Mouse (Mus musculus): ENCODE results near the gene Klhdc7b.

DNA sequence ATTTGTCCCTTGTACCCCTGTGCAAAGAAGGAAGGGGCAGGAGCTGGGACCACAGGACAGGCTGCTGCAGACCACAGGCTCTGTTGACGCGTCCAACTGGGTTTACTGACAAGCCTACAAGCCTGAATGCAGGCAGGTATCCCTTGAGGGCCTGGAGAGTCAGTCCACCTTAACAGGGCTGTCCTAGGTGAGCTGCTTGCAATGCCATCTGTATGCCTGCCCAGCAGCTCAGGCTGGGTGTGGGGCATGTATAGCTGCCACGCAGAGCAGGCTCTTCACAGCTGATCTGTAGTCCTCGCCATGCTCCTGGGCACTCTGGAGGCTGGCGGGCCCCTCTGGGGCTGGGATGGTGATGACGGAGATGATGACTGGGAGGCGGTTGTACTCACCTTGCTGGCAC lies at the start of gene Klhdc7b:
- TF ChIP-seq POLR2A (IDR thresholded peaks at IDR 0.05; ENCODE audit: insufficient read length, low read depth) = no peak
- TF ChIP-seq CEBPB (IDR thresholded peaks at IDR 0.05; ENCODE audit: insufficient read depth, poor library complexity, severe bottlenecking) = no peak
- no peak for TF ChIP-seq E2F4 (IDR thresholded peaks at IDR 0.05; ENCODE audit: insufficient read depth)
- no peak for TF ChIP-seq USF1 (IDR thresholded peaks at IDR 0.05; ENCODE audit: low read depth)
- no peak for TF ChIP-seq MYOG (IDR thresholded peaks at IDR 0.05; ENCODE audit: control insufficient read depth in 1 of 3, insufficient read depth in 1 of 3, insufficient read length in 2 of 3, low read depth in 2 of 3)
- no peak for TF ChIP-seq POLR2AphosphoS2 (IDR thresholded peaks at IDR 0.05; ENCODE audit: insufficient read length, low read depth)
- no peak for TF ChIP-seq MAX (IDR thresholded peaks at IDR 0.05; ENCODE audit: low read depth)
- TF ChIP-seq TCF12 (IDR thresholded peaks at IDR 0.05; ENCODE audit: insufficient read depth, poor library complexity, severe bottlenecking) = no peak
- TF ChIP-seq MYOD1 (IDR thresholded peaks at IDR 0.05; ENCODE audit: control insufficient read depth in 1 of 3, insufficient read length in 2 of 3, low read depth in 2 of 3) = no peak
- no peak for TF ChIP-seq SRF (IDR thresholded peaks at IDR 0.05; ENCODE audit: control insufficient read depth, insufficient read length, low read depth)
- TF ChIP-seq TCF3 (IDR thresholded peaks at IDR 0.05; ENCODE audit: insufficient read length, low read depth) = no peak

Data from myocyte (in vitro differentiated cells).